Mouse (Mus musculus) c-Kit-negative CD71-positive TER-119-positive erythroid progenitor cells, embryonic 14.5 days (primary cell): ENCODE data around the gene Fcer1g.

Experiments used
- DNase-seq: peaks from one replicate; pipeline ENCODE4 v3.0.0-alpha.2; 2013; ENCODE audit warnings: low read depth, low spot score

The Fcer1g gene

GRCm38 (mm10) chr1:171265971-171266744 is 32.0 kb upstream of the Fcer1g start:
- no peak for DNase-seq

GRCm38 (mm10) chr1:171263666-171264461 is 29.7 kb upstream of the Fcer1g start:
- DNase-seq, result no peak

GRCm38 (mm10) chr1:171263185-171263611 is 29.0 kb upstream of the Fcer1g start:
- no peak for DNase-seq

GRCm38 (mm10) chr1:171262594-171263130 is 28.5 kb upstream of the Fcer1g start:
- no peak for DNase-seq

- DNase-seq, result no peak
Observed at GRCm38 (mm10) chr1:171260316-171260715, 26.2 kb upstream of the Fcer1g start.

- DNase-seq, result no peak
Observed at GRCm38 (mm10) chr1:171258921-171259320, 24.8 kb upstream of the Fcer1g start.

GRCm38 (mm10) chr1:171257781-171258180 is 23.6 kb upstream of the Fcer1g start:
- DNase-seq, result no peak

- peak; percentile 60 for DNase-seq
Observed at GRCm38 (mm10) chr1:171256937-171257548, 22.9 kb upstream of the Fcer1g start.

- no peak for DNase-seq
Observed at GRCm38 (mm10) chr1:171256095-171256818, 22.1 kb upstream of the Fcer1g start.

GRCm38 (mm10) chr1:171252415-171252814 is 18.2 kb upstream of the Fcer1g start:
- DNase-seq, result no peak

GRCm38 (mm10) chr1:171251594-171252324 is 17.6 kb upstream of the Fcer1g start:
- DNase-seq, result no peak

- no peak for DNase-seq
Observed at GRCm38 (mm10) chr1:171250680-171251593, 16.8 kb upstream of the Fcer1g start, which contains the start of gene Ndufs2. TSS of gene Ndufs2 (minus strand) at chr1:171251388.

GRCm38 (mm10) chr1:171249913-171250600 is 15.9 kb upstream of the Fcer1g start, which contains the start of gene Adamts4:
TSS of gene Adamts4 (plus strand) at chr1:171250421.
- no peak for DNase-seq

GRCm38 (mm10) chr1:171248386-171249226 is 14.4 kb upstream of the Fcer1g start:
- DNase-seq, result no peak

- no peak for DNase-seq
Observed at GRCm38 (mm10) chr1:171247916-171248315, 13.8 kb upstream of the Fcer1g start.

- DNase-seq, result no peak
Observed at GRCm38 (mm10) chr1:171247453-171247841, 13.3 kb upstream of the Fcer1g start.

- peak; percentile 97 for DNase-seq
Observed at GRCm38 (mm10) chr1:171246709-171247452, 12.7 kb upstream of the Fcer1g start.
